Comparison of ENCODE assay signal across 13 mouse cellular contexts in genomic region chr1:42152916-42153315, GRCm38 (mm10).
"Had no signal": no experiment of that assay in that cellular context is flagged by ENCODE, and none has a peak within 500 bp of the region (broad histone marks: within the 10 kb centered on the region; RNA-seq: fewer than 3 reads in every experiment).

No protein-coding gene starts in this region.

- H3K9ac ChIP-seq: kidney, embryonic 15.5 days; liver, embryonic 13.5 days; stomach, embryonic 15.5 days had no signal

- DNase-seq: kidney, postnatal 10 days; kidney, postnatal 36 days; liver, embryonic 13.5 days; lung, adult 2 months; lung, postnatal 14 days; lung, postnatal 4 days; retina, postnatal 1 day; spleen, adult 18-20 months; thymus, postnatal 25 days had no signal

- H3K36me3 ChIP-seq: kidney, embryonic 15.5 days; liver, embryonic 13.5 days; stomach, embryonic 15.5 days had no signal

- H3K27me3 ChIP-seq: kidney, embryonic 15.5 days; liver, embryonic 13.5 days; stomach, embryonic 15.5 days had no signal

- H3K27ac ChIP-seq: kidney, embryonic 15.5 days; left cerebral cortex, adult 2 months; liver, embryonic 13.5 days; stomach, embryonic 15.5 days had no signal

- H3K9me3 ChIP-seq: kidney, embryonic 15.5 days; liver, embryonic 13.5 days; stomach, embryonic 15.5 days had no signal

- H3K4me2 ChIP-seq: kidney, embryonic 15.5 days; liver, embryonic 13.5 days; midbrain, embryonic 11.5 days; stomach, embryonic 15.5 days had no signal

- H3K4me3 ChIP-seq: kidney, embryonic 15.5 days; left cerebral cortex, adult 2 months; liver, embryonic 13.5 days; stomach, embryonic 15.5 days had no signal

- H3K4me1 ChIP-seq: kidney, embryonic 15.5 days; liver, embryonic 13.5 days; stomach, embryonic 15.5 days had no signal
